Mouse (Mus musculus): ENCODE data around the gene Rgs5.

The Rgs5 gene

GRCm38 (mm10) chr1:169726319-169726718 is 71.0 kb downstream of the Rgs5 start:
- no peak for DNase-seq (ENCODE audit: low spot score)

GRCm38 (mm10) chr1:169730599-169731100 is 75.3 kb downstream of the Rgs5 start:
- no peak for DNase-seq (ENCODE audit: low spot score)

GRCm38 (mm10) chr1:169736139-169736538 is 80.8 kb downstream of the Rgs5 start:
- DNase-seq (ENCODE audit: low spot score): no peak

GRCm38 (mm10) chr1:169737231-169737630 is 81.9 kb downstream of the Rgs5 start:
- DNase-seq (ENCODE audit: low spot score): no peak

DNA sequence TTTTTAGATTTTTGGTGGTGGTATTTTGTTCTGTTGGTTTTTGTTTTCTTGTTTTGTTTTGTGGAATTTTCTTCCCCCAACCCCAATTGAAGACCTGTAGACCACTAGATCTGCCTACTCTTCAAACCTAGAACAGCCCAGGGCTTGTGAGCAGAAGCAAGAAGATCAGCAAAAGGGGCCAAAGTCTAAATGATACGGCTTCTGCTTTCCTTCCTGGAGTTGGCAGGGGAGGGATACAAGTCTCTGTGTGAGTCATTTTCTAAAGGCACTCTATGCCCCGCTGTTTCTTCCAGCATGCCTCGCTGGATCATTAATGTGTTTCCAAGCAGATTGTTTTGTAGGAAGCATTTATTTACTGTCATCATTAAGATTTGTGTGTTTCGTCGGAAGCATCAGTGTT is 85.8 kb downstream of the Rgs5 start:
- no peak for DNase-seq (ENCODE audit: low spot score)
